Mouse (Mus musculus) ovary, adult 18-20 months (tissue): ENCODE results near the gene Gabbr2.

Experiments used
- DNase-seq: peaks from one replicate; pipeline ENCODE4 v3.0.0; 2022; ENCODE audit warnings: low spot score, mixed read lengths

Gene Gabbr2

DNA sequence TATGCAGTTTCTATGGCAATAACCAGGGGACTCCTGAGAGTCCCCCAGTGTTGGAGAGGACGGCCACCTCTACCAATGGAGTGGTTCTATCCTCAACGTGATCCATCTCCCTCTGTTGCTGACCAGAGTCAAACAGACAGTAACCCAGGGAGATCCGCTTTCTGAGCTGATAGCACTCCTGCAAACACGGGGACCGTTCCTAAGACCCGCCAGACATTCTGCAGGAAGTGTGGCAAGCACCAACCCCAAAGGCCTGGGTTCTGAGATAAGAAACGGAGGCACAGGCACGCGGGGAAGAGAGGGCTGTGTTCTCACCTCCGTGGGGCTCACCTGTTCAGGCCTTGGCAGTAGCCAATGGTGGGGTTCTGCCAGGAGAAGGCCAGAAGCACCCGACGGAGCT, 378.1 kb downstream of the Gabbr2 start:
- DNase-seq: no peak
